Comparison of ENCODE assay signal across 25 mouse cellular contexts in the genomic region with DNA sequence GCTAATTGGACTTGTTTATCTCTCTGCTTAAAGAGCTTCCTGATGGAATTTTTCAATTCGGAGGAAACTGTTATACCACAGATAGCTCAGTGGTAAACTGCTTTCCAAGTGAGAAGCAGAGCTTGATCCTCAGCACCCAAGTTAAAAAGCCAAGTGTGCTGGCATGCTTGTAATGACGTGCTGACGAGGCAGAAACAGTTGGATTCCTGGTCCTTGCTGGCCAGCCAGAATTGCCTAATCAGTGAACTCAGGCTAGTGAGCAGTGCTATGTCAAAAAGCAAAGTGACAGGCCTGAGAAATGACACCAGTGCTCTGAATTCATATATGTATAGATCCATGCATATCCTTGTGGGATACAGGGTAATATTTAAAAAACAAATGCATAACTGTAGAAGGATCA.
DNase-seq lines count a peak whose midpoint lies in the region; ATAC-seq and TF ChIP-seq lines count a peak whose summit lies in the region.
"Had no signal": no experiment of that assay in that cellular context is flagged by ENCODE, and none has a peak within 500 bp of the region (broad histone marks: within the 10 kb centered on the region; RNA-seq: fewer than 3 reads in every experiment).

No protein-coding gene starts in this region.

- H3K4me2 ChIP-seq in heart, embryonic 11.5 days = no peak overlapping the region
- H3K4me2 ChIP-seq in liver, postnatal 0 days (ENCODE audit: low read depth, low read length) = no peak overlapping the region
- H3K4me2 ChIP-seq: embryonic facial prominence, embryonic 13.5 days; forebrain, embryonic 13.5 days; hindbrain, embryonic 12.5 days; hindbrain, embryonic 15.5 days had no signal

- H3K9ac ChIP-seq in heart, embryonic 11.5 days (ENCODE audit: low read depth, low read length) = no peak overlapping the region
- H3K9ac ChIP-seq in liver, adult 2 months (ENCODE audit: low read depth, low read length) = no peak overlapping the region
- H3K9ac ChIP-seq in liver, postnatal 0 days (replicated peaks) = no peak overlapping the region
- H3K9ac ChIP-seq: embryonic facial prominence, embryonic 13.5 days; forebrain, embryonic 13.5 days; hindbrain, embryonic 12.5 days; hindbrain, embryonic 15.5 days had no signal

- no peaks in the 10 kb centered on the region for H3K79me2 ChIP-seq in liver, adult 2 months (ENCODE audit: control insufficient read depth, insufficient read depth, low read length)

- H3K4me3 ChIP-seq in heart, embryonic 11.5 days (ENCODE audit: low read depth, low read length) = no peak overlapping the region
- H3K4me3 ChIP-seq in liver, adult 2 months (ENCODE audit: insufficient read depth, low read depth, low read length) = no peak overlapping the region
- H3K4me3 ChIP-seq in liver, postnatal 0 days (ENCODE audit: low read depth, low read length) = no peak overlapping the region
- no peak overlapping the region for H3K4me3 ChIP-seq in limb, embryonic 10.5 days
- H3K4me3 ChIP-seq: embryonic facial prominence, embryonic 10.5 days; embryonic facial prominence, embryonic 13.5 days; erythroblast, embryonic 14.5 days; forebrain, embryonic 13.5 days; hindbrain, embryonic 12.5 days; hindbrain, embryonic 15.5 days had no signal

- H3K36me3 ChIP-seq in heart, embryonic 11.5 days (ENCODE audit: control insufficient read depth, insufficient read depth, low read length) = no peaks in the 10 kb centered on the region
- H3K36me3 ChIP-seq in liver, adult 2 months (ENCODE audit: control insufficient read depth, insufficient read depth, low read length) = peaks cover 2% of the 10 kb centered on the region; the same call in 1 of the 2 replicates
- H3K36me3 ChIP-seq in liver, postnatal 0 days (replicated peaks; ENCODE audit: insufficient read depth, low read length) = no peaks in the 10 kb centered on the region
- no peaks in the 10 kb centered on the region for H3K36me3 ChIP-seq in limb, embryonic 10.5 days
- H3K36me3 ChIP-seq: embryonic facial prominence, embryonic 13.5 days; hindbrain, embryonic 12.5 days; hindbrain, embryonic 15.5 days had no signal

- H3K27me3 ChIP-seq in heart, embryonic 11.5 days (ENCODE audit: control insufficient read depth, insufficient read depth, low read length) = no peaks in the 10 kb centered on the region
- no peaks in the 10 kb centered on the region for H3K27me3 ChIP-seq in liver, adult 2 months (ENCODE audit: control insufficient read depth, insufficient read depth, low read length)
- no peaks in the 10 kb centered on the region for H3K27me3 ChIP-seq in liver, postnatal 0 days (ENCODE audit: insufficient read depth, low read length)
- H3K27me3 ChIP-seq in limb, embryonic 10.5 days (ENCODE audit: low read depth, poor library complexity, severe bottlenecking) = no peaks in the 10 kb centered on the region
- H3K27me3 ChIP-seq: embryonic facial prominence, embryonic 13.5 days; forebrain, embryonic 13.5 days; hindbrain, embryonic 12.5 days; hindbrain, embryonic 15.5 days had no signal

- no peak overlapping the region for H3K27ac ChIP-seq in heart, embryonic 11.5 days (ENCODE audit: low read depth, low read length)
- no peak overlapping the region for H3K27ac ChIP-seq in liver, adult 2 months (replicated peaks; ENCODE audit: insufficient read depth, low read depth, low read length)
- H3K27ac ChIP-seq in liver, postnatal 0 days (ENCODE audit: low read depth) = no peak overlapping the region
- no peak overlapping the region for H3K27ac ChIP-seq in limb, embryonic 10.5 days
- H3K27ac ChIP-seq: embryonic facial prominence, embryonic 10.5 days; embryonic facial prominence, embryonic 13.5 days; forebrain, embryonic 13.5 days; hindbrain, embryonic 12.5 days; hindbrain, embryonic 15.5 days had no signal

- no peak for ATAC-seq in heart, embryonic 11.5 days (replicated peaks; ENCODE audit: insufficient number of reproducible peaks, low FRiP score, low TSS enrichment)
- no peak for ATAC-seq in liver, postnatal 0 days
- ATAC-seq: CD4-positive, CD25-positive, alpha-beta regulatory T cell, adult 4 months; forebrain, embryonic 13.5 days; forebrain, embryonic 16.5 days had no signal

- TF ChIP-seq POLR2A in liver, adult 2 months (IDR thresholded peaks at IDR 0.05; ENCODE audit: extremely low read depth, insufficient read depth, low read length) = no peak

- no peak for TF ChIP-seq EP300 in liver, postnatal 0 days (IDR thresholded peaks at IDR 0.05; ENCODE audit: low read depth)

- H3K4me1 ChIP-seq in heart, embryonic 11.5 days (ENCODE audit: control insufficient read depth, insufficient read depth, low read length) = no peaks in the 10 kb centered on the region
- H3K4me1 ChIP-seq in liver, adult 2 months (ENCODE audit: control insufficient read depth, insufficient read depth, low read length) = no peaks in the 10 kb centered on the region
- H3K4me1 ChIP-seq in liver, postnatal 0 days (ENCODE audit: insufficient read depth) = no peaks in the 10 kb centered on the region
- H3K4me1 ChIP-seq in limb, embryonic 10.5 days = no peaks in the 10 kb centered on the region
- H3K4me1 ChIP-seq: embryonic facial prominence, embryonic 10.5 days; embryonic facial prominence, embryonic 13.5 days; forebrain, embryonic 13.5 days; hindbrain, embryonic 12.5 days; hindbrain, embryonic 15.5 days had no signal

- H3K9me3 ChIP-seq in heart, embryonic 11.5 days (replicated peaks; ENCODE audit: control insufficient read depth, low read length) = peaks cover 3% of the 10 kb centered on the region; the same call in 1 of the 2 replicates
- no peaks in the 10 kb centered on the region for H3K9me3 ChIP-seq in liver, postnatal 0 days (ENCODE audit: low read length)
- H3K9me3 ChIP-seq in limb, embryonic 10.5 days (replicated peaks) = 0 out of 2 replicates have a peak, but pooled peaks cover 2% of the 10 kb centered on the region
- H3K9me3 ChIP-seq: embryonic facial prominence, embryonic 10.5 days; embryonic facial prominence, embryonic 13.5 days; forebrain, embryonic 13.5 days; hindbrain, embryonic 12.5 days; hindbrain, embryonic 15.5 days had no signal

- no peak for TF ChIP-seq CTCF in liver, adult 2 months (IDR thresholded peaks at IDR 0.05; ENCODE audit: low read depth, low read length)
- no peak for TF ChIP-seq CTCF in liver, postnatal 0 days (IDR thresholded peaks at IDR 0.05; ENCODE audit: low read depth)

- peak; percentile 10 for DNase-seq in heart, adult 8-10 months (ENCODE audit: low spot score)
- peak; percentile 57 for DNase-seq in liver, adult 2 months (ENCODE audit: extremely low read depth, low read depth, low spot score)
- DNase-seq in liver, postnatal 0 days = no peak
- DNase-seq in adipocyte (ENCODE audit: low spot score) = peak; percentile 40
- peak; percentile 15 for DNase-seq in lung, postnatal 10 days
- no peak for DNase-seq in right cerebral cortex, postnatal 4 days
- DNase-seq in limb, embryonic 10.5 days (ENCODE audit: low spot score) = no peak
- DNase-seq: adrenal gland, adult 8-10 months; adrenal gland, postnatal 25 days; cerebellum, adult 11-12 months; cerebellum, adult 8-10 months; cerebellum, postnatal 10 days; cerebellum, postnatal 36 days; embryo, embryonic 11 days; gastrocnemius, postnatal 10 days; gastrocnemius, postnatal 36 days had no signal

- 25% methylated on average over 3 of the region's 3 CpGs for WGBS in heart, embryonic 11.5 days (ENCODE audit: insufficient replicate concordance)
- WGBS in liver, adult 2 months = 47% methylated on average over 3 of the region's 3 CpGs
- 55% methylated on average over 3 of the region's 3 CpGs for WGBS in liver, postnatal 0 days (ENCODE audit: insufficient replicate concordance)
- WGBS in limb, embryonic 10.5 days = 69% methylated on average over 3 of the region's 3 CpGs

Comparison
In these comparisons a context has a peak if more than half of its experiments do, and no peak if none do; other contexts are left out.
1. DNase-seq: peak in heart, adult 8-10 months (single experiment), liver, adult 2 months (single experiment), adipocyte (single experiment) and lung, postnatal 10 days (single experiment); none in liver, postnatal 0 days (single experiment), right cerebral cortex, postnatal 4 days (single experiment) and limb, embryonic 10.5 days (single experiment).